Mouse (Mus musculus) heart, embryonic 15.5 days (tissue): ENCODE measurements around the gene Cd24a. TPM values are rescaled to one million over a fixed set of nuclear protein-coding genes. Genes with fewer than 3 reads are reported as not detected.

ENCODE experiments used
- ATAC-seq: fragments of 200-750 bp; cut with Nextera tagmentation; replicated peaks from 2 replicates; pipeline ENCODE4 v1.8.0; 2017; ENCODE audit warnings: low read depth, moderate TSS enrichment; ENCODE audit not compliant: insufficient number of reproducible peaks, insufficient read depth, low FRiP score
- H3K27ac ChIP-seq: fragments of 300-500 bp; sonication (generic); 2 replicates; pipeline ENCODE4 v1.5.1; 2015; ENCODE audit warnings: mild to moderate bottlenecking, inconsistent platforms
- H3K27me3 ChIP-seq: fragments of 300-500 bp; sonication (generic); 2 replicates; pipeline ENCODE4 v1.6.1; 2015; ENCODE audit warnings: inconsistent platforms
- H3K36me3 ChIP-seq: fragments of 300-500 bp; sonication (generic); 2 replicates; pipeline ENCODE4 v1.6.1; 2015; ENCODE audit warnings: mild to moderate bottlenecking, inconsistent platforms
- H3K4me1 ChIP-seq: fragments of 300-500 bp; sonication (generic); replicated peaks from 2 replicates; pipeline ENCODE4 v1.6.1; 2015; ENCODE audit warnings: inconsistent platforms
- H3K4me2 ChIP-seq: fragments of 300-500 bp; sonication (generic); 2 replicates; pipeline ENCODE4 v1.6.1; 2015; ENCODE audit warnings: inconsistent platforms, mild to moderate bottlenecking, moderate library complexity
- H3K4me3 ChIP-seq: fragments of 300-500 bp; sonication (generic); 2 replicates; pipeline ENCODE4 v1.5.1; 2015; ENCODE audit warnings: mild to moderate bottlenecking, inconsistent platforms
- H3K9ac ChIP-seq: fragments of 300-500 bp; sonication (generic); 2 replicates; pipeline ENCODE4 v1.6.1; 2015; ENCODE audit warnings: mild to moderate bottlenecking, inconsistent platforms
- H3K9me3 ChIP-seq: fragments of 300-500 bp; sonication (generic); replicated peaks from 2 replicates; pipeline ENCODE4 v1.6.1; 2016; ENCODE audit warnings: inconsistent platforms
- WGBS: fragments of 180-500 bp; shearing (Covaris S2); methylation state at CpG from one replicate; pipeline ENCODE4 v1.1.7; 2015; ENCODE audit warnings: mixed read lengths; 5-methylcytosine and 5-hydroxymethylcytosine counted together
- polyA plus RNA-seq: library from polyadenylated mRNA; unstranded; fragments of >200 nt; fragmentation: Nextera tagmentation; extraction: Ambion mirVana; gene quantifications from 2 replicates; pipeline ENCODE4 v1.2.1, GENCODE M21; 2015

Gene Cd24a
- polyA plus RNA-seq, 1 experiment from 2014 or later = 80.1 TPM

DNA sequence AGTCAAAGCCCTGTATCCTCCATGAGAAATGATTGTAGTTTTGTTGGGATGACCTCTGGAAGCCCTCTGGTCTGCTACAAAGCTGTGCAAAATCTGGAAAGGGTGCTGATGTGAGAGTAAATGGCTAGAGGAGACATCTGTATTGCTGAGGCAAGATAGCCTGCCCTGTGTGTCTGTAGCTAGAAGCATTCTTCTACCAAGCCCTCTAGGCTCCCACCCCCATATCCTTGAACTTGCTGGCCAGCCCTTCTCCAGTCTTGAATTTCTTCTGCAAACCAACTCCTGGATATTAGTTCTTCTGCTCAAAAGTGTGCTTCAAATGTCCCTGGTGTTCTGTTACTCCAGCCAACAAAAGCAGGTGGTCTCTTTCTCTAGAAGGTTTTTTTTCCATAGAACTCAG is 51.8 kb downstream of the Cd24a start:
- H3K4me1 ChIP-seq = no peaks in the 10 kb centered on the region
- H3K27me3 ChIP-seq = no peaks in the 10 kb centered on the region
- ATAC-seq = no peak
- no peak overlapping the region for H3K4me3 ChIP-seq
- no peaks in the 10 kb centered on the region for H3K9me3 ChIP-seq
- H3K4me2 ChIP-seq = no peak overlapping the region
- H3K36me3 ChIP-seq = no peaks in the 10 kb centered on the region
- no peak overlapping the region for H3K27ac ChIP-seq
- no peak overlapping the region for H3K9ac ChIP-seq

DNA sequence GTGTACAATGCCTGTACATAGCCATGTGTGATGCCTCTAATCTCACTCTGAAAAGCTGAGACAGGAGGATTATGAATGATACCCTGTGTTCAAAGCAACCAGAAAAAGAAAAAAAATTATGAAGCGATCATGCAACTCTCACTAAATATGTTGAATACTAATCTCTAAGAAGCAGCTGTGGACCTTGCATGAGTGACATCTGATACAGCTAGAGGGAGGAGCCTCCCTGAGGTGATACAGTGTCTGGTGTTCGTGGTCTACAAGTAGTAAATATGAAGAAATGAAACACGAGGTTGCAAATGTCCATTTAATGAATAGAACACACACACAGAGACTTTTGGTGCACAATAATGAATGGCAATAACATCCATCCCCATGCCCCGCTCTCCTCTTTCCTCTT is 52.5 kb downstream of the Cd24a start:
- Histone ChIP-seq H3K4me3 (no peak overlapping the region), H3K9ac (no peak overlapping the region), H3K4me1 (no peaks in the 10 kb centered on the region), H3K27ac (no peak overlapping the region), H3K4me2 (no peak overlapping the region), H3K9me3 (no peaks in the 10 kb centered on the region), H3K36me3 (no peaks in the 10 kb centered on the region), H3K27me3 (no peaks in the 10 kb centered on the region)
- 69% methylated on average over 4 of the region's 4 CpGs for WGBS
- ATAC-seq = no peak

DNA sequence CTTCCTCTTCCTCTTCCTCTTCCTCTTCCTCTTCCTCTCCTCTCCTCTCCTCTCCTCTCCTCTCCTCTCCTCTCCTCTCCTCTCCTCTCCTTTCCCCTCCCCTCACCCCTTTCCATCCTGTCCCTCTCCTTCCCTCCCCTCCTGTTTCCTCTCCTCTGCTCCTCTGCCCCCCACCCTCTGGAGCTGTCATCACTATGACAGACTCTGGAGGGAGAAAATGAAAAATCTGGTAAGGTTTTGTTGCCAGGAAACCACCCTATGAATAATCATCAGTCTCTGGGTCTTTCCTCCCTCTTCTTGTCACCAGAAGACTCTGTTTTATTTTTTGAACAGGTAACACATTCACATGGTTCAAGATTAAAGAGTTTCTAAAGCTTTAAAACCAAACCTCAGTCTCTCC is 53.0 kb downstream of the Cd24a start:
- no peak for ATAC-seq
- Histone ChIP-seq H3K4me2 (no peak overlapping the region), H3K9me3 (no peaks in the 10 kb centered on the region), H3K9ac (no peak overlapping the region), H3K27me3 (no peaks in the 10 kb centered on the region), H3K27ac (no peak overlapping the region), H3K36me3 (no peaks in the 10 kb centered on the region), H3K4me3 (no peak overlapping the region), H3K4me1 (no peaks in the 10 kb centered on the region)

DNA sequence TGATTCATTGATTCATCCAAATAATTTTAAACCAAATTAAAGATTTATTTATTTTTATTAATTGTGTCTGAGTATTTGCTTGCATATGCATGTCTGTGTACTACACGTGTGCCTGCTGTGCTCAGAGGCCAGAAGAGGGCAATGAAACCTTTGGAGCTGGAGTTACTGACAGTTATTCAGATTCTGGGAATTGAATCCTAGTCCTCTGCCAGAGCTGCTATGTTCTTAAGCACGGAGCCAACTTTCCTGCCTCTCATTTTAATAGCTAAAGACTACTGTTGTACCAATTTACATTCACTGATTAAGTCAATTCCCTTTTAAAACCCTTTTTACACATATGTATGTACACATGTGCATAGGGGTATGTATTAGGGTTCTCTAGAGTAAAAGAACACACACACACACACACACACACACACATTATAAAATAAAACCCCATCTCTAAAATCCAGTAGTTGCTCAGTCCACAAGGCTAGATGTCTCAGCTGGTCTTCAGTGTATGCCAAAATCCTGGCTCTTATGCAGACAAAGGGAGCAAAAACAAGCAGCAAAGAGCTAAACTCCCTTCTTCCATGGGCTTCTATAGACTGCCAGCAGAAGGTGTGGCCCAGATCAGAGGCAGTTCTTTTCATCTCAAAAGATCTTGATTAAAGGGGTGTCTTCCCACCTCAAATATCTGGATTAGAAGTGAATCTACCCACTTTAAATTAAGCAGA is 53.7 kb downstream of the Cd24a start:
- Histone ChIP-seq H3K4me1 (no peaks in the 10 kb centered on the region), H3K36me3 (no peaks in the 10 kb centered on the region), H3K27me3 (no peaks in the 10 kb centered on the region), H3K4me2 (no peak overlapping the region), H3K4me3 (no peak overlapping the region), H3K9me3 (no peaks in the 10 kb centered on the region), H3K9ac (no peak overlapping the region), H3K27ac (no peak overlapping the region)
- ATAC-seq = no peak
- WGBS = 57% methylated on average over 2 of the region's 2 CpGs

DNA sequence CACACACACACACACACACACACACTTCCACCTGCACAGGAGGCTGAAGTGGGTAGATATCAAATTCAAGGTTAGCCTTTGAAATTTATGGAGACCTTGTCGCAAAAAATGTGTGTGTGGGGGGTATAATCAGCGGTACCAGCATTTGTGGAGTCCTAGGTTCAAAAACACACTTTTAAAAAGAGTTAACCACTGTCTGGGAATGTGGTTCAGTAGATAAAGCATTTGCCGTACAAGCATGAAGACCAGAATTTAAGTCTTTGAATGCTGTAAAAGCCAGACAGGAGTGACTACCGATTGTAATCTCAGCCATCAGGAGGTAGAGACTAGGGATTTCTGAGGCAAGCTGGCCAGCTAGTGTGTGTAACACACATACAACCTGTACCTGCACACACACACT is 55.0 kb downstream of the Cd24a start:
- Histone ChIP-seq H3K9ac (no peak overlapping the region), H3K4me3 (no peak overlapping the region), H3K4me2 (no peak overlapping the region), H3K27me3 (no peaks in the 10 kb centered on the region), H3K27ac (no peak overlapping the region), H3K4me1 (no peaks in the 10 kb centered on the region), H3K36me3 (no peaks in the 10 kb centered on the region), H3K9me3 (no peaks in the 10 kb centered on the region)
- 75% methylated on average over 4 of the region's 4 CpGs for WGBS
- ATAC-seq = no peak

Other genes starting within 250 kb of the Cd24a start
- gene Bend3, start 99.5 kb upstream of the Cd24a start, polyA plus RNA-seq = 2.5 and 3.8 TPM in 2 replicates
- 16.0 and 16.5 TPM in 2 replicates for gene Gm9803, start 54.2 kb upstream of the Cd24a start, polyA plus RNA-seq
- 80.8 and 95.5 TPM in 2 replicates for gene 1700021F05Rik, start 37.3 kb upstream of the Cd24a start, polyA plus RNA-seq